Mouse (Mus musculus): ENCODE data around the gene Sfta2. TPM values are rescaled to one million over a fixed set of nuclear protein-coding genes. Genes with fewer than 3 reads are reported as not detected.

Gene Sfta2
- total RNA-seq, 1 experiment from 2014 or later: not detected

GRCm38 (mm10) chr17:35680591-35680990 is 79.2 kb downstream of the Sfta2 start:
- DNase-seq: no peak

- DNase-seq: no peak
Measured at GRCm38 (mm10) chr17:35681986-35682385, 80.6 kb downstream of the Sfta2 start.

- DNase-seq: no peak
Measured at GRCm38 (mm10) chr17:35685061-35685460, 83.7 kb downstream of the Sfta2 start.

- no peak for DNase-seq
Measured at GRCm38 (mm10) chr17:35688347-35689175, 87.2 kb downstream of the Sfta2 start.

GRCm38 (mm10) chr17:35689936-35690645 is 88.7 kb downstream of the Sfta2 start:
- no peak for DNase-seq

- DNase-seq: no peak
Measured at GRCm38 (mm10) chr17:35691811-35692210, 90.5 kb downstream of the Sfta2 start.

GRCm38 (mm10) chr17:35692368-35692767 is 91.0 kb downstream of the Sfta2 start:
- DNase-seq: no peak

- no peak for DNase-seq
Measured at GRCm38 (mm10) chr17:35693906-35694305, 92.6 kb downstream of the Sfta2 start.

GRCm38 (mm10) chr17:35695289-35695688 is 93.9 kb downstream of the Sfta2 start:
- DNase-seq: peak; percentile 17

GRCm38 (mm10) chr17:35696691-35697090 is 95.3 kb downstream of the Sfta2 start:
- no peak for DNase-seq

- no peak for DNase-seq
Measured at GRCm38 (mm10) chr17:35697429-35697758, 96.0 kb downstream of the Sfta2 start.

GRCm38 (mm10) chr17:35697759-35698500 is 96.6 kb downstream of the Sfta2 start:
- DNase-seq: peak; percentile 44

- no peak for DNase-seq
Measured at GRCm38 (mm10) chr17:35698501-35698883, 97.1 kb downstream of the Sfta2 start.

GRCm38 (mm10) chr17:35699919-35700318 is 98.6 kb downstream of the Sfta2 start:
- peak; percentile 84 for DNase-seq

Other genes with a start within 250 kb of the Sfta2 start
- gene H2-Q4, start 221.9 kb upstream of the Sfta2 start, total RNA-seq (2021): 16.5 and 20.9 TPM in 2 replicates
- gene H2-Q6, start 176.7 kb upstream of the Sfta2 start, total RNA-seq (2021): 2.1 TPM in 1 of 2 replicates, not detected in the other
- gene H2-Q7, start 162.4 kb upstream of the Sfta2 start, total RNA-seq (2021): 1.6 and 1.8 TPM in 2 replicates
- 2.3 and 14.7 TPM in 2 replicates for gene H2-Q10, start 131.5 kb upstream of the Sfta2 start, total RNA-seq (2021)
- 0.30 and 0.90 TPM in 2 replicates for gene Pou5f1, start 95.5 kb upstream of the Sfta2 start, total RNA-seq (2021)
- gene Tcf19, start 84.7 kb upstream of the Sfta2 start, total RNA-seq (2021): 16.0 and 21.2 TPM in 2 replicates
- 15.7 and 16.6 TPM in 2 replicates for gene Cchcr1, start 84.4 kb upstream of the Sfta2 start, total RNA-seq (2021)
- gene Psors1c2, start 68.3 kb upstream of the Sfta2 start, total RNA-seq (2021): not detected in 2 replicates
- 0.43 TPM in 2 replicates for gene Cdsn, start 49.4 kb upstream of the Sfta2 start, total RNA-seq (2021)
- not detected in 2 replicates for gene 2300002M23Rik, start 34.1 kb upstream of the Sfta2 start, total RNA-seq (2021)
- gene Gm9573, start 25.1 kb downstream of the Sfta2 start, total RNA-seq (2021): not detected in 2 replicates
- not detected in 2 replicates for gene Mucl3, start 42.1 kb downstream of the Sfta2 start, total RNA-seq (2021)
- 41.5 and 65.4 TPM in 2 replicates for gene Vars2, start 66.0 kb downstream of the Sfta2 start, total RNA-seq (2021)
- gene Gtf2h4, start 72.2 kb downstream of the Sfta2 start, total RNA-seq (2021): 22.4 and 26.9 TPM in 2 replicates
- 41.7 and 54.6 TPM in 2 replicates for gene Ddr1, start 103.1 kb downstream of the Sfta2 start, total RNA-seq (2021)
- 7.6 and 11.7 TPM in 2 replicates for gene Ier3, start 220.1 kb downstream of the Sfta2 start, total RNA-seq (2021)
- 61.0 and 94.1 TPM in 2 replicates for gene Flot1, start 221.7 kb downstream of the Sfta2 start, total RNA-seq (2021)
- gene Tubb5, start 236.8 kb downstream of the Sfta2 start, total RNA-seq (2021): 192 and 221 TPM in 2 replicates
- gene Mdc1, start 240.0 kb downstream of the Sfta2 start, total RNA-seq (2021): 30.1 and 31.1 TPM in 2 replicates

All from adrenal gland, postnatal 25 days (tissue).